Mouse (Mus musculus): ENCODE measurements around the gene Epb41l4b.

Gene Epb41l4b

DNA sequence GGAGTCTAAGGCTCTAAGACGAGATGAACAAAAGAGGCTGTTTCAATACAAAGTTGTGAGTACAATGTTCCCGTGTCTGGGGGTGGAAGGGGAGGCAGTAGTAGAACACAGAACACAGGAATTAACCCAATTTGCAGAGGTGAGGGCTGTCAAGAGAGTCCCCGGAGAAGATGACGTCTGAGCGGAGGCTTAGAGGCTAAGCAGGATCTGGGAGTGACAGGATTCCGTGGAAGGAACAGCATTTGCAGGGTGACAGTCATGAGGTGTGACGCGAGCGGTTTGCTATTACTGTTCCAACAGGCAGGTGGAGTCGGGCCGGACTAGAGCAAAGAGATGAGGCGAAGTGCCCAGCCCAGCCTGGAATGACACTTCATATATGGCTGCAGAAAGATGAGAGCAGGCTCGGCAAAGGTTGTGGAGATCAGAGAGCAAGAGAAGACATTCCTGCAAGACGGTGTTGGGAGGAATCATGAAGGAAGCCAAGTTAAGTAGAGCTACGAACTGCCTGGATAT lies 82.9 kb downstream of the Epb41l4b start:
- DNase-seq, result no peak

DNA sequence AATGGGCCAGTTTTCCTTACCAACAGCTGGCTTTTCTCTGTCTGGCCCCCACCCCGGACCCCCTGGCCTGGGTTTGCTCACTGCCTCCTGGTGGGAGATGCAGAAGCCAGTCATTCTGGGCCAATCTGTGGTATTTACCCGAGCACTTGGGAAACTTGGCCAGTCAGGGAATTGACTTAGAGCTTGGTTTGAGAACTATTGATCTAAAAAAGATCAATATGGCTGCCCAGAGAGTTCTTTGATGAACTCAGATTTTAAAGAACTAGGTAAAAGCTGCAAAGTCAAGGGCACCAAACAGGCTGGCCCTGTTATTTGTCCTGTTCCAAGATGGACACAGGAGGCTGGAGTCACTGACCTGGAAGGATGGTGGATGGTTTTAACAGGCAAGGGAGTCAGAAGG lies 84.6 kb downstream of the Epb41l4b start:
- no peak for DNase-seq

DNA sequence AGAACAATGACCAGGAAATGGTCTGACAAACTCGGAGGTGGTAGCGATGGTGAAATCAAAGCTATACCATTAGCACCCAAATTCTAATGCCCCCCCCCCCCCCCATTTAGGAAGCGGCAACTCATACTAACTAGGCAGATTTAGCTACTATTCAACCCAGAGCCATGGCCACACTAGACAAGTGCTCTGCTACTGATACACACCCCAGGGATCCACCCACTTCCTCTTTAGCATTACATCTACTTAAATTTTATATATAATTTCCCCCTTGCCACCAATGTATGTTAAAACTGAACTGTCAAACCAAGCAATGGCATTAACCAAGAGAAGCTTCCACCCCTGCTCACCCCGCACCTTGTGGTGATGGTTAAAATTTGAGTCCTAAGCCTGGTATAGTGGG lies 85.6 kb downstream of the Epb41l4b start:
- DNase-seq, result no peak

DNA sequence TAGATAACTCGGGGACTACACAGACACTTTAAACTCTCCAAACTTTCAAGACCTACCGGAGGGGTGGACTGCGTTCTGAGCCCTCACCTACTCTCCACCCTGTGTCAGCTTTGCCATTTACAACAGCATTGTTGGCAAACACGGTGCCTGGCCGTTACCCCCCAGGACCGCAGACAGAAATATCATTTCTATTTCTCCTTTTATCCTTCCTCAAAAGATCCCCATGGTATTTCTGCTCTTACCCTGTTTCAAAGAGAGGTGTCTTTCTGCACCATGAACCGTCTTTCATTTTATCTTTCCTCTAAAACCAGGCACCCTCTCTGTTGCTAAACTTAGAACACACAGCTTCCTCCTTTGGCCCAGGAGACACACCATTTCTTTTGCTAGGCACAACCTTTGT lies 87.6 kb downstream of the Epb41l4b start:
- DNase-seq, result no peak

DNA sequence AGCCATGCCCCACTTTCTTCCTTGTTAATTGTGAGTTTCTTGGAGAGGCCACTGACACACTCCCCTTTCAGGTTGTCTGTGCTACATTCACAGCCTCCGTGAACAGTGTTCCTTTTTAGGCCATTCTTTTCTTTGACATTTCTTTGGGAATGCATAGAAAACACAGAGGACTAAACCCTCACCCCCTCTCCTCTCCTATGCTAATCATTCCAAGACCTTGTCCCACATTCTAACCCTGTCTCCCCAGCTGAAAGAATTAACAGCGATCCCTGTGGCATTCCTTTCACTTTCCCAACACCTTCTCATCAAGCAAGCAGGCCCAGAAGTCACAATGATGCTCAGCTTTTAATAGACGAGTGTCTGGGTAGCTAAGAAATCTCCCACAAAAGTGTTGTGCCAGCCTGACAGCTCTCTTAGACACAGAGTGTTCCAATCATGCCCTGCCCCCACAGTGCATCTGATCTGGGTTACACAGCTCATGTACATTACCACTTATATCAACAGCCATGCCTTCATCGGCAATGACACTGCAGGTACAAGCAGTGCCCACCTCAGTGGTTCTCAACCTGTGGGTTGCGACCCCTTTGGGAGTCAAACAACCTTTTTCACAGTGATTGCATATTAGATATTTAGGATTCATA lies 93.8 kb downstream of the Epb41l4b start:
- DNase-seq, result no peak

DNA sequence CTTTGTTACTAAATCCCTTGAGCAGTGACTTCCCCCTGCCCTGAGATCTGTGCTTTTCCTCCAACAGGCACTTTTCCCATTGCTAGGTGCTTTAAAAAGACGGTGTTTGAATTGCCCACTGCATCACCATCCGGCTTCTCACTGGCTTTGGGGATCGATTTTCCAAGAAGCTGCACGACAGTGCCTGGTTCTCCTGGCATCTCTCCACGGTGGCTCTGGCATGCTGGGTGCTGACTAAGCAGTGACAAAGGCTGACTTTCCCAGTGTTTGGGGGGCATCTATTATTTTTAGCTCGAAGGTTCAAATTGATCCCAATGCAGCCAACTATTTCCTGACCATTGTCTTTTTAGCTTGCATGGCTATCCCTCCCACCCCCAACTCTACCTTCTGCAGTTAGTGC lies 94.7 kb downstream of the Epb41l4b start:
- DNase-seq, result peak in 1 of 2 experiments; percentile 41

DNA sequence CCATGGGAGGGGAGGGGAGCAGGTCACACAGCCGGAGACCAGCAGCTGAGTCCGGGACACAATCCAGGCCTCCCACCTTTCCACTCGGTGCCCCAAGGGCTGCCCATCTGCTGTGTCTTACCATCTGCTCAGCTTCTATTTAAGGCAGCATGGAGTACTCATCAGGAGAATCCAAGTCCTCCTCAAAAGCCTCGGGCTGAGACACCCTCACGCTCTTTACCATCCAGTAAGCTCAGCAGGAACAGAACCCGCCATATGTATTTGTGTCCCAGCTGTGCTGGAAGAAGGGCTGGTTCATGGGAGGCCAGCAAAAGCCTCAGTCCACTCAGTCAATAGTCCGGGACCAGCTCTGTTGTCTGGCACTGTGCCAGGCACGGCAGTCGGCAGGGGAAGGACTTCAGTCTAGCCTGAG lies 97.1 kb downstream of the Epb41l4b start:
- DNase-seq, result peak in 1 of 2 experiments; percentile 42

DNA sequence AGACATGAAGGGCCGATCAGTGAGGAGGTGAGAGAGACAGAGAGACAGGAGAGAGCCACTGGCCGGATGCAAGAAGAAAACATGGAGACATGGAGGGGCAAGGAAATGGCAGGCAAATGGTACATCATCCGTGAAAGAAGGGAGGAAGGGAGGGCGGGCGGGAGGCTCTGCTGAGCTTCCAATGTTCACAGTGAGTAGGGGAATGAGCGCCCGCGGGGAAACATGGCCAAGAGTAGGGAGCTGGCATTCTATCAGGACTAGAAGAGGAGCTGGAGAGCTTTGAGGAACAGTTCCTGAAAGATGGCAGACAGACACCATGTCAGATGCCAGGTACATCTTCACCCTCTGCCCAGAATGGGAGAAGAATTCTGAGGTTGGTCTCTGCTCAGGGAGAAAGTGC lies 99.6 kb downstream of the Epb41l4b start:
- DNase-seq, result no peak

DNA sequence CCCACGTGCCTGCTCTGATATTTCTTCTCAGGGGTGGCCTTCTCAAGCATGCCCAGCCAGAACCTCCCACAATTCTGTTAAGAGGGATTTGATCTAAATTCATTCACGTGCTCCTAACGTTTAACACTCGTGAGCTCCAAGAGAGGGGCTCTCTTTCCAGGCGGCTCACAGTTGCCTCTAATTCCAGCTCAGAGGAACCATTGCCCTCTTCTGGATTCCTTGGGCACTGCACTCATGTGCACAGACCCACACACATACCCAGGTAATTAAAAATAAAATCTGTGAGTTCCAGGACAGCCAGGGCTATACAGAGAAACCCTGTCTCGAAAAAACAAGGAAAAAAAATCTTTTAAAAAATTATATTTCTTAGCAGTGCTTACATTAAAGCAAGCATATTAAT lies 101.6 kb downstream of the Epb41l4b start:
- DNase-seq, result no peak

DNA sequence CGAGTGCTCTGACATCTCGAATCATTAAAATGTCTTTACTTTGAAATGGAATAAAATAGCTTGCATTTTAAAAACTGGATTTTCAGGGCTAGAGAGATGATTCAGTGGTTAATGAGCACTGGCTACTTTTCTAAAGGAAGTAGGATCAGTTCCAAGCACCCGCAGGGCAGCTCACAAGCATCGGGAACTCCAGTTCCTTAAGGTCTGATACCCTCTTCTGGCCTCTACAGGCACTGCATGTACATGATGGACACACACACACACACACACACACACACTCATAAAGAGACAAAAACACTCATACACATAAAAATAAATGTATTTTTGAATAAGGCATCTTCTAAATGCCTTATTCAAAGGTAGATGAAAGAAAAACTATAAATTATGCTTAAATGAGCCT lies 102.0 kb downstream of the Epb41l4b start:
- no peak for DNase-seq

DNA sequence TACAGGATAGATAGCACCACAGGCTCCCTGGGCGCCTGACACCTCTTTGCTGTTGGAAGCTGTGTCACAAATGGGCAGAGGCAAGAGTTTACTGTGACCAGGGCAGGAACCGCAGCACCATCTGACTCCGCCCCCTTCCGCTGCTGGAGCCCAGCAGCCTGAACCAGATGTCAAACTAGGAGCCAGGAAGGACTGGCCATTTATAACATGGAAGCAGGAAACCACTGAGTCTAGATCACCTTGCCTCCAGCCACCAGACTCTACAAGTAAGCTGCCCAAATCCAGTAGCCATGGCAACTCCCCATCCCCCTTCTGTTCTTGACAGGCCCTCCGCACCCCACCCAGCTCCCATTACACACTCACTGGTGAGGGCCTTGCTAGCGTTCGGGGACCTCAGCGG lies 102.8 kb downstream of the Epb41l4b start:
- DNase-seq, result peak in 1 of 2 experiments; percentile 14

DNA sequence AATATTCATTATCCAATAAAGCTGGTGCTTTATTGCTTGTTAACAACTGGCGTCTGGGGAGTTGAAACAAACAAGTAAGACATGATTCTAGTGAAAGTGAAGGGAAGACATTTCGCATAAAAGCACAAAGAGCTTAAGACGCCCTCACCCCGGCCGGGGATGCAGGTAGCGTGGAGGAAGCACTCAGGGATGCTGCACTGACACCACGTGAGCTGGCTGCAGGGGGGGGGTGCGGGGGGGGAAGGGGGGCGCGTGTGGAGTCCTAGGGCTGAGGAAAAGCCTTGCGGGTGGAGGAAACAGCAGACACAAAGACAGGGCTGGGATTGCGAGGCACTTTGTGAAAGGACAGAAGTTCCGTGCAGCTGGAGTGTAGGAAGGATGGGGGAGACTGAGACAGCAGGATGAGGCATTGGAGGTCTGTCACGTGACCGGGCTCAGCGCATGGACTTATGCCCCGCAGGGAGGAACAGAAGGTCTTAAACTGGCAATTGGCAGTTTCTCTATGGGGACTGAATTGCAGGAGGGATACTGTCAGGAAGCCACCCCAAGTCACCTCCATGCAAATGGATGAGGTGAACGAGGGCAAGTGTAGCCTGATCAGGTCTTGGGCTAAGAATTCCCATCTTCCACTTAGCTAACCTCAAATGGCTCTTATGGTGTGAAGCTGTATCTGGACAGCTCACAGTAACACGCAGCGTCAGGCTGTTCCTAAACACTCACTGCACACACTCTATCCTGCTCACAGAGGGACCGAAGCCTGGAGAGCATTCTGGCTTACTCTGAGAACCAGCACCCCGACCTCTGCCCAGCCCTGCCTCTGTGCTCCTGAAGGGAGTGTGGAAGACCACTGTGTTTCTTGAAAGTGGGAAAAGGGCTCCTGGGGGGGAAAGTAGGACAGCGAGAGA lies 103.9 kb downstream of the Epb41l4b start:
- peak in 1 of 2 experiments; percentile 14 for DNase-seq

DNA sequence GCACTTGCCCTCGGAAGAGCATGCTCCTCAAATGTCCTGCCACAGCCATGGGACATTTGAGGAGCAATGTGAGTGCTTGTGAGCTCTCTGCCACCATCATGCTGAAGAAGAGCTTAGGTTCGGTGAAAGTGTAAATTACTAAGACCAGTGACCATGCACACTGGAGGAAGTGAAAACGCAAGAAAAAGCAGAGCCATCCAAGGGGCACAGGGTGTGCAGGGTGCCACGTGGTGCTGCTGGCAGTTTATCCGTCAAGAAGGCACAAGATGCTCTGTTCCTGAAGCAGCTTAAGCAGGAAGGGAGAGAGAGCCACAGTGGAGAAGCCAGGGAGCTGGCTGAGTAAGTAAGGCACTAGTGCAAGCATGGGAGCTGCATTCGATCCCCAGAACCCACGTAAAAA lies 105.7 kb downstream of the Epb41l4b start:
- no peak for DNase-seq

DNA sequence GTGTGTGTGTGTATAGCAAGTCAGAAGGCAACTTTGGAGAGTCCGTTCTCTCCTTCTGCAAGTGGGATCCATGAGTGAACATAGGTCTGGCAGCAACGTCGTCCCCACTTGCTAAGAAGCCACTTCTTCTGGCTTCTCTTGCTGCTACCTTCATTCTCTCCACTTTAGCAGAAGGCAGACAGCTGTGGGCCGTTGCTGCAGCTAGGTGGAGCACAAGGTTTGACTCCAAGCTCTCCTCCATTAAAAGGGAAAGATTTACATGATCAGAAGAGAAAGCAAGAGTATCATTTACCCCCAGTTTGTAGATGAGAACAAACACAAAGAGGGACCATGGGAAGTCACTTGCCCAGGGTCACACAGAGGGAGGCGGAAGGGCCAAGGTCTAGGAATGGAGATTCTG lies 109.1 kb downstream of the Epb41l4b start:
- DNase-seq, result no peak

DNA sequence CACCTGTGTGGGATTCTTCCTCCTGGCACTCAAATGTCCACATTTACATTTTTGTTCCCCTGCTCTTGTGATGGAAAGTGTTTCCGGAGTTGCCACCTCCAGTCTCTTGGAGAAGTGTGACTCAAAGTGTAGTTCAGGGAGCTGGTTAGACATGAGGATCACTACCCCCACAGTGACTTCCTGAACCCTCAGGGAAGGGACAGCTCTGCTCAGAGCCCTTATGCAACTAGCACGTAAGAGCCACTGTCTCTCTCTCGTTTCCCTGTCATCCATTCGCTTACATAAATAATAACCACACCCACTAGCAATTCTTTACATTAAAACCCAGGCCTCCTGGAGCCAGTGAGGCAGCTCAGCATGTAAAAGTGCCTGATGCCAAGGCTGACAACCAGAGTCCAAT lies 111.8 kb downstream of the Epb41l4b start:
- no peak for DNase-seq

DNA sequence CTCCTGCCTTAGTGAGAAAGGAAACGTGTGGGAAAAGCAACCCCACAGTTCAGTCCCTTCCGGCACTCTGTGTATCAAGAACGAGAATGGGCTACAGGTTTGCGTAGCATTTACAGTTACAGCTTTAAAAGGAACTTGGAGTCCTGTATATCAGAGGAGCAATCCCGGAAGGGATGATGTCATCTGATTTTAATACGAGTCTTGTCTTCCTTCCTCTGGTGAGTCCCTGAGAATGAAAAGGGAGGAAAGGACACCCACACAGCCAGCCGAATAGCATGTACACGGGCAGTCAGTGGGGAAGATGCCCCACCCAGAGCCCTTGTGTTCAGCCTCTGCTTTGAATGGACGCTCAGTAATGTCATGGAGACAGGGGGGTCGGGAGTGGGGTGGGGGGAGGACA lies 115.3 kb downstream of the Epb41l4b start:
- DNase-seq, result no peak

DNA sequence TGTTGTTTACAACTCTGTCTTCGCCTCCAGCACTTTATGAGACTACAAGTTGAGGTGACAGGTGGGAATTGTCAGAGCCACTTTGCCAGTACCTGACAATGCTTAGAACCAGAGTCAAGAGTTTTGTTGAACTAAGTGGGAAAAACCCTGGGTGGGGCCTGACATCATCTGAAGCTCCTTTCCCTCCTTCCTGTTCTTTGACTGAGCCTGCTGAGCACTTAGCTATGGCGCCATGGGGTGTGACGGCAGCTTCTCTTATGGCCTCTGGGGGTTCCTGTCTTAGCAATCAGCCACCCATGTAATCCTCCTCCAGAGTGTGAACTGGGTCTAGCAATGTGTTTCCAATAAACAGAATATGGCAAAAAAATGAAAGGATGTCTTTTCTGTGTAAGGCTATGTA lies 119.7 kb downstream of the Epb41l4b start:
- DNase-seq, result no peak

DNA sequence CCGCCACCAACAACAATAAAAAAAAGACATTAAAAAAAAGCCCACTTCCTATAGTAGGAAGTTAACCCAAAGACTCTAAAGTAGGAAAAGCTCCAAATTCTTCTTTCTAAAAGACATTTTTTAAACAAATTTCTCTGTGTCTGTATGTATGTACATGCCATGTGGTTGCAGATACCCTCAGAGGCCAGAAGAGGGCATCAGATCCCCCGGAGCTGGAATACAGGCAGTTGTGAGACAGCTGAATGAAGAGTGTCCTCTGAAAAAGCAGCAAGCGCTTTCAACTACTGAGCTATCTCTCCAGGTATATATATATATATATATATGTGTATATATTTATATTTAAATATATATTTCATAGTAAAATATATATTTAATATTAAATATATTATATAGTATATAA lies 121.9 kb downstream of the Epb41l4b start:
- DNase-seq, result no peak

DNA sequence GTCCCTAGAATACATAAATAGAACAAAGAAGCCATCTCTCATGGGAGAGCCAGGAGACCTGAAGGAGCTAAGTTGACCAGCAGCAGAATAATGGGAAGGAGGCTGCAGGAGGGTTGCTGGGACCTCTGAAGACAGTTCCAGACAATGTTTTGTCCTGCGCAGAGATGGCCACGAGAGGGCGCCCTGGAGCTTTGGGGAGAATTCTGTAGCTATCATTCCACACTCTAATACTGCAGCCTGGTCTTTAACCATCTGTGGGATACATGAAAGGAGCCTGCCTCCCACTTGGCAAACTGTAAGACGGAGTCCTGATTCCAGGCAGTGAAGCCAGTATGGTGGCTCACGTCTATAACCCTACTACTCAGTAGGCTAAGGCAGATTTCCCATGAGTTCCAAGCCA lies 126.0 kb downstream of the Epb41l4b start:
- DNase-seq, result peak; percentile 44 to 88

DNA sequence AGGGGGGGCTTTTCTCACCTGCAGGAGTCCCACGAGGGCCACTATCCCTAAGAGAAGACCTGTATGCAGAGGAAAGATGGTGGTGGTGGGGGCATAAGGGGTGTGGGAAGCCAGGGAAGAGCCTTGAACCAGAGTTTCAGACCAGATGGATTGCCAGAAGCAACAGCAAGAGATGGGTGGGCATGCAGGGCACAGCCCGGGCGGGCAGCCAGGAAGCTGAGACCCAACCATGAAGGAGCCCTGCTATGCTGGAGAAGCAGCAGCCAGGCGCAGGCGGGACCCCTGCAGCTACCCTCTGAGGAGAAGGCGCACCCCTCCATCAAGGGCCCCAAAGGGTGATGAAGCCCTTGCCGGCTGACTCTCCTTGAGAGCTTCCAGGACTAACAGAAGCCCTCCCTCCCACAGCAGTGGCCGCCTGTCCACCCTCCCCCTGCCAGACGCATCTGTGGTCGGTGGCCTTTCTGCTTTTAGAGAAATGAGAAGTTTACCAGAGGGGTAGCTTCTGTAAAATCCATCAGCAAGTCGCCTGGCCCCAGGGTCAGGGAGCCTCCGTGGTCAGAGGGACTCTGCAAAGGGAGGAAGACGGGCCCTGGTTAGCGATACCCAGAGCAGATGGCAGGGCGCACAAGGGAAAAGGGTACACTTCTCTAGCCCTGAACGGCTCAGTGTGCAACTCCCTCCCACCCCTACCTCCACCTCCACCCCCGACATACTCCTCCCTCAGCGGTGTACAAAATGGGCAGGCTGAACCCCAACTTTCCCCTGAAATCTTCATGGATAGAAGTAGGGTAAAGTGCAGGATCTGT lies 126.7 kb downstream of the Epb41l4b start:
- no peak for DNase-seq

DNA sequence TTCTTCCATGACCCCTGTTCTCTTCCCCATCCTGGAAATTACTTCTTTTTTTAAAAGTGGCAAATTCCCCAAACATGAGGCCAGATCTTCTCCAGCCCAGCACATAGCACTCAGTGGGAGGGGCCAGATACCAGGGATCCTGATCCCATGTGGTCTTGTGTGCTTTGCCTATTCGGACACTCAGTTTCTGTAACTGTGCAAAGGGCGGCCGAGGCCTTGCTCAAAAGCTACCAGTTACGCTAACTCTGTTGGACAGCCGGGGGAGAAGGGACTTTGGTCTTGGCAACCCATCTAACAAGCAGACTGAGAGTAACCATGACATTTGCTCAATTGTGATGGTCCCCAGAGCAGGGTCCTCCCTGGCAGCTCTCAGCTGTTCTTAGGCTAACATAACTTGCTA lies 128.2 kb downstream of the Epb41l4b start:
- DNase-seq, result no peak

DNA sequence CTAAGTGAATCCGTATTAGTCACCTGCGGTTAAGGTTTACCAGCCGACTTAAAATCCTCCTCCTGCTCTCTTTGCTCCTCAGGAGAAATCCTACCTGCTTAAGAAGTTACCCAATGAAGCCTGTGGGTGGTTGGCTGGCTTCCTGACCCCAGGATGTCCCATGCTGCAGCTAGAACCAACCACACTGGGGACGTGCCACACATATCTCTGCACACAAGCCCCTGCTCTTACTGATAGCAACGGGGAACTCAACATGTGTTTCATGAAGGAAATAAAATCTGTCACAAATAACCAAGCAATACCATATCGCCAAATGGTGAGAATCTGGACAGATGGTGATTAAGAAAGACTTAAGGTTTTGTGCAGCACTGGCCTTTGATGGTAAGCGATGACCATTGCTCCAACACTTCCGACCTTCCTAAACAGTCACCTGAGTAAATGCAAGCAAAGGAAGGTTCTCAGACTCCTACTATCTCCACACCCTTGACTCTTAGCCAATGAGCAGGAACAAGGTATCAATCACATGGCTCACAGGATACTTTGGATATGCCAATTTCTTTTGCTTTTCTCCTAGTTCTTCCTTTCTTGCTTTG lies 131.7 kb downstream of the Epb41l4b start:
- DNase-seq, result no peak

DNA sequence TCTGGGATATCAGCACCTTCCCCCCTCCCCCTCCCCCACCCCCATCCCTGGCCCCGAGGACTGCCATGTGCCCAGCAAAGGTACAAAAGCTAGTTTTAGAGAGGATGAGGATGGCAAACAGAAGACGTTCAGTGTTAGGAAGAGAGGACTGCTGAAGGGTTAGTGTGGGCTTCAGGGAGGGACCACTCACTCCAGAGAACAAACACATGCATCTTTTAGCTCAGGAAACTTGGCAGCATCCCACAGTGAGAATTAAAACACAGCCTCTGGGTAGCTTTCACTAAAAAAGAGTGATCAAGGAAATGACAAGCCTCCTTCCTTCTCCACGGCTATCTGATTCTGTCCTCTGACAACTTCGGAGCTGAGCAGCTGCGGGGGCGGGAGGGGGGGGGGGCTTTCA lies 132.3 kb downstream of the Epb41l4b start:
- no peak for DNase-seq

All from kidney, postnatal 36 days (tissue).